Mouse (Mus musculus) fat pad, adult 2 months (tissue): ENCODE results near the gene Cryl1.

ENCODE experiments used
- DNase-seq: peaks from one replicate; pipeline ENCODE4 v3.0.0-alpha.2; 2011; ENCODE audit warnings: low read depth, low spot score; ENCODE audit errors: extremely low read depth

Gene Cryl1

DNA sequence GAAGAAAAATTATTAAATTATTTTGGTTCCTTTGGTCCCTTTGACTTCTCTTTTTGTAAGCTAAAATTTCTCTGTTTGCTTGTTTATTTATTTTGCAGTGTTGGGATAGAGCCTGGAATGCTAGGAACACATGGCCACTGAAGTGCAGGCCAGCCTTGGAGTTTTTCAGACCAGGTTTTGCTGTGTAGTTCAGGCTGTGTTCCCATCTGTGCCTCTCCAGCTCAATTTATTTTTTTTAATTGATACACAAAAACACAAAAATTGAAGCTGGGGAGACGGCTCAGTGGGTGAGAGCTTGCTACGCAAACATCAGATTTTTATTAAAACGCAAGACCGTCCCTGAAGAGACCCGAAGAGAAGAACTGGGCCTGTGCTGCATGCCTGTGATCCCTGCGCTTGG, 71.6 kb downstream of the Cryl1 start:
- DNase-seq, result no peak

DNA sequence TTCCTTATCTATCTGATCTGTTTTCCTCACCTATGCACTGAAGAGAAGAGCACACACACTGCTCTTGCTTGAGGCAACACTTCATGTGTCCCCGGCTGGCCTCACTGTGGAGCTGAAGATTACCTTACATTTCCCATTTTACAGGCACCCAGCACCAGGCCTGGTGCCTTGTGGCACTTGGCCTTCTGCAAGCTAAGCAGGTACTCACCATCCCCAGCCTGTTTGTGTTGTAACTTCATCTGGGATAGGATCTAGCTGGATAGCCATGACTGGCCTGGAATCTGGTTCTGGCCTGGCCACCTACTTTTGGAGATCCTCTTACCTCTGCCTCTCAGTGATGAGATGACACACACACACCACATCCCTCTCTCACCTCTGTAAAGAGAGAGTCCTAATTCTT, 79.5 kb downstream of the Cryl1 start:
- peak; percentile 83 for DNase-seq

DNA sequence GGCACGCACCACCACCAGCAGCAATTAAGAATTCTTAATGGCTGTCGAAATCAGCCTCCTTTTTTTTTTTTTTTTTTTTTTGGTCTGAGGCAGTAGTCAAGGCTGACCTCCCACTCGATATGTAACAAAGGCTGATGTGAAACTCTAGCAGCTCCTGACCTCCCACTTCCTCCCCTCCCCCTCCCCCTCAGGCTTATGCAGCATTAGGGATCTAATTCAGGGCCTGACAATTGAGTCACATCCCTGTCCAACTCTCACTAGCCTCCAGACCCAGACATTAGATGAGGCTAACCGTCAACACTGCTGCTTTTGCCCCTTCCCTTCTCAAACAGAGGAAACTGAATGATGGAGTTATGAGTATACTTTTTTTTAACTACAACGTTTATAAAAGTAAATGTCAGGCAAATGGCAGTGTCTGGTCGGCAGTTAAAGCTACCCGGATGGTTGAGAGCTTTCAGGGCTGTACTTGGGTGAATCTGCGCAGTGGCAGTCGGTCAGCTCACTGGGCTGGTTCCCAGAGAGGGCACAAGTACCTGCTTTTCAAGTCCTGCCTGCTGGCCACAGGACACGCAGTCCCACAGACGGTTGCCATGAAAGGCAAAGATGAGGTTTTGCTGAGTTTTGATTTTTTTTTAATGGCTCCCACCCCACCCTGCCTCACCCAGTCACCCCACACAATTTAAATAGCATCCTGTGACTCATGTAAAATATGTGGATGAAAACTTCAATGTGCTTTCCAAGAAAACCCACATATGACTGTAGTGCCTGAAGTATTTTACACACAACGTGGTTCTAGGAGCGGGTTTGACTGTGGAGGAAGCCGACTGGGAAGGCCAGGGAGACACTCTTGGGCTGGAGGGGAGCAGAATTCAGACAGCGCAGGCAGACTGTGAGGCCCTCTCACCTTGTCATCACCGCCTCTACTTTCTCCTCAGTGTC, 81.4 kb downstream of the Cryl1 start:
- no peak for DNase-seq

DNA sequence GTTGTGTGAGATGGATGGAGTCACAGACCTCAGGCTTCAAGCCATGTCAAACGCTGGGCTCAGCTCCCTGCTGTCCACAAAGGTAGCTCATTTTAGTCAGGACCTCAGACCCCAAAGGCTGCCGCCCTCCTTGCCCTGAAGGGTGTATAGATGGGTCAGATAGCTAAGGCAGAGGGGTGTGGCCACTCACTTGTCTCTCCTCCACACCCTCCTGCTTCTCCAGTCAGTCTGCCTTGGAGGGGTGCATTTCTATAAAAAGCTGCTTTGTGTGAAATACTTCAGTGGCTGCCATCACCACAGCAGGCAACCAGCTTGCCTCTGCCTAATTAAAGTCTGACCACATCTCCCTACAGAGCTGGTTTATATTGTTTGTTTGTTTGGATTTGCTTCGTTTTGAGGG, 82.4 kb downstream of the Cryl1 start:
- DNase-seq, result no peak

DNA sequence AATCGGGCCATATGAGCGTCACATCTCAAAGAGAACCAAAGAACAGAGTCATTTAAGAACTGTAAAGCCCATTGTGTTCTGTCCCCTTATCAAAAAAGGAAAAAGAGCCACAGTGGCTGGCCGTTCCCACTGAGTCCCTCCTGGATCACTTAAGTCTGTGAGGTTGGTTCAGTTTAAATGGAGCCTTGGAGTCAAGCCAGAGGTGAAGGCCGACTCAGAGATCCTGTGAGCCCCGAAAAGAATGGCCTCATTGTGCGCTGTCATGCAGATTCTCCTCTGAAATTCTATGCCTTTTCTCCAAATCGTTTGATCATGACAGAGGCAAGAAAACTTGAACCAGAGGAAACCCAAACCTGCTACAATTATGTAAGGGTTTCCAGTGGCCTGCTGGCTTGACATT, 82.8 kb downstream of the Cryl1 start:
- DNase-seq, result no peak

DNA sequence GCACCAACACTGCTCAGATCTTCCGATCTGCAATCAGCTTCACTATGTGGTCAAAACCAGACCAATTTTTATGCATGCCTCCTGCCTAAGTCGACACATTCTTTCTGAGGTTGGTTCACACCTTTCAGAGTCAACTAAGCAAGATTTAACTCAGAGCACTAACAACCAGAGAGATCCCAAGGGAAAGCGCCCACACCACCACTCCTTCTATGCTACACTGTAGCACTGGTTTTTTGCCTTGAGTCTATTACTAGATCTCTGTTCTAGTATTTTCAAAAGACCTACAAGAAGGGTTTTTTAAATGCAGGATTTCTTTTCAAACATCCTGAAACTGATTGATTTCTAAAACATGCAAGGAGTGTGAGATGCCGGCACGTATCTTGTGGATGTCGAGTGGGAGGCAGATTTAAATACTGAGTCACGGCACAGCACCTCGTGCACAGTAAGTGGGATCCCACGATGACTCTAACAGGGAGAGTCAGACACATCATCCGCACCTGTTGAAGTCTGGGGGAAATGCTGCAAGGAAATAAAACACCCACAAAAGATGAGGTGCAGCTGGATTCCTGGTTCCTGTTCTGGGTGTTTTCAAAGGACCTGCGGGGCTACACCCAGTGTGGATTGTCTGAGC, 96.6 kb downstream of the Cryl1 start:
- no peak for DNase-seq

DNA sequence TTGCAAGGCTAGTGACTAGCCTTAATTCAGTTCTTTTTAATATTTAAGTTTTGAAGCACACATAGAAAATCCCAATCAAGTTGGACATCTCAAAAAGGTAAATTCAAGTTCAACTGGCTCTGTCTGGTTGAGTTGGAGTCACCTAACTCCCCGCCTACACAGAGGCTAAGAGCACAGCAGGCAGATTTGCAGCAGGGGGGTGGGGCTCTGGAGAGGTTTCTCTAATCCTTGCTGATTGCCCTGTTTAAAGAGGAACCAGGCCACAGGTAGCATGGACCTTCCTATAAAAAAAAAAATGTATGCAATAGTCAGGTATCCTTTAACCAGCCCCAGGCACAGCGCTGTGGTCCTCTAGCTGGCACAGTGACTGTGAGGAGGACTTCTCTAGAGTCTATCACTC, 97.8 kb downstream of the Cryl1 start:
- no peak for DNase-seq

DNA sequence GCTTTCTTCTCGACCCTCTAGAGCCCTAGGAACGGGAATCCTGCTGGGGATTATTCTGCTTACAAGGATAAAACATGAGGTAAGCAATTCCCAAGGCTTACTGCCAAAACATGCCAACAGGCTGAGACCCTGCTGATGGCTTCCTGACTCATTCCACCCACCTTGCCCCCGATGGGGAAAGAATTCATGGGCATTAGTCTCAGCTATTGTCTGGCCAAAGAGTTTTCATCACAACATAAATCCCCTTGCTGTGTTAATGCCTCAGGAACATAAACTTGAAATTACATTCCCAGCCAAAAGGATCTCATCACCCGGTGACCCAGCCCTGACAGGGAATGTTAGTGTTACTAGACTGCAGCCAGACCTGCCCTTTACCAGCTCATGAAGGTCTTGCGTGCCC, 100.7 kb downstream of the Cryl1 start:
- DNase-seq, result peak; percentile 83

DNA sequence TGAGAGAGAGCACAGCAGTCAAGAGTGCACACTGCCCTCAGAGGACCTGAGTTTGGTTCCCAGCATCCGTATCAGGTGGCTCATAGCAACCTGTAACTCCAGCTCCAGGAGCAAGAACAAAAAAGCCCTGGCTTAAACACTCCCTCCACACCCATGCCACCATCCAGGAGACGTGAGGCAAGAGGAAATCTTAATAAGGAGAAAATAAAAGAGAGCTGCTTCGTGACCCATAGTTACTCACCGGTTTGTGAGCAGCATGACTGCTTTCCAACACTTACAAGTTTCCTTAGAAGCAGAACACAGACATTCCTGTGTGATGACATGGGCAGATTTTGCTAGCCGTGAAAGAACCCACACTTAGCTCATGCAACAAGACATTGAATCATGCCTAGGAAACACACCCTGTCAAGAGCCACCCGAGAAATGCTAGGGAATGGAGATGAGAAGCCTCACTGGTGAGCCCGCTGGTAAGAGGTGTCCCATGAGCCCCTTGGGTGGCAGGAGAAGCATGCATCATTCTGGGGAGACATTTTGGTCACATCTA, 106.9 kb downstream of the Cryl1 start:
- DNase-seq, result no peak

DNA sequence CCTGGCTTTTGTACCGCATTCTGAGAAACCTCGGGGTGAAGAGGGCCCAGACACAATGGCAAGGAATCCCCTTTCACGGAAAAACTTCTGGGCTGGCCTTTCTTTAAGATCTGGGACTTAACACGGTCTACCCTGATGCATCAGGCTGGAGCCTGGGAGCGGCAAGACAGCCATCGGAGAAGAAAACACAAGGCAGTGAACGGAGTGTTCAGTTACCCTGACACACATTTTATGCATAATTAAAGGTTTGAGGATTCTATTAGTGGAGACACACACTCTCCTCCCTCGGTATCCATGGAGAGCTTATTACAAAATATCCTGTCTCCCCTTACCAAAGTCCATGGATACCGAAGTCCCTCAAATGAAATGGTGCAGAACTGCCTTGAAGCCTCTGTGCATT, 109.2 kb downstream of the Cryl1 start:
- no peak for DNase-seq

DNA sequence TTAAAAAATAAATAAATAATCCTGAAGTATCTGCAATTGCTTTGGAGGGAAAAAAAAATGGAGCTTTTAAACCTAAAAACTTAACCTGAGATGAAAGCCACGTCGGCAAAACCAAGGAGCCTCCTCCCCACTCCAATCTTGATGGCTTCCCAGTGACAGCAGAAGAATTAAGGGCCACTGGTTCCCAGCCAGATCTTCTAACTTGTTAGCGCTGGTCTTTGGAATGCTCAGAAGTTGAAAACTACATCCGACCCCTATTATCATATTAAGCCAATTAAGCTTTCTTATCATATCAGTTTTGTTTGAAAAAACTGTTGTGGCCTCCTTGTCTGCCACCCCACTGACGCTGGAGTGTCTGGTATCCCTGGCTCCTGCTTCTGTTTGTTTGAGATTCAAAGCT, 114.5 kb downstream of the Cryl1 start:
- no peak for DNase-seq

DNA sequence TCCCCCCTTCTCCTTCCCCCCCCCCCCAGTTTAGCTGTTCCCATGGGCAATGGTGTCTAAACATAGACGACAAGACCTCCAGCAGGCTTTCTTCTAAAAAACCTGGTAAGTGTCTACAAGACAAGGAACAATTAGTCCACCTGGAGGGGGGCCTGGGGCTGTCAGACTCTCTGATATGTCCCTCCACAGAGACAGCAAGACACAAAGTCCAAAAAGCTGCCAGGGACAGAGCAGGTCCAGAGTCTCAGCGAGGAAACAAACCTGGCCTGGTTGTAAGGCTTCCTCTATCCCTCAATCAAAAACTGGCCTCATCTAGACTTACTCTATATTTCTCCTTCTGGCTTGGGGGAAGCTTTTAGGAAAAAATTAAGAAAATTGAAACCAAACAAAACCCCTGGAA, 115.7 kb downstream of the Cryl1 start:
- no peak for DNase-seq

DNA sequence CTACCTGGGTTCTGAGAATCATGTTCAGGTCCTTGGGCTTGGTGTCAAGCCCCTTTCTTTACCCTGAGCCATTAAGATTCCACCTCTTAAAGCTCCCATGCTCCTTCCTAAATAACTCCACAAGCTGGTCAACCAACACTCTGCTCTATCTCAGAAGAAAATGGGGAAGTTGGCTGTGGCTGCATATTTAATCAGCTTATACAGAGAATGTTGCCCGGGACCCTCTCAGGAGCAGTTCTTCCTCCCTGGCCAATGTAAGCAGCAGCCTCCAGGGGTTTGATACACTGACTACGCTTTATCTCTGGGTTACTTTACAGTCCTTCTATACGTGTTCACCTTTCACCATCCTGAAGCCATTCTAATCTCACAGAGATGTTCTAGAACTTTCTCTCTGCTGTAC, 117.5 kb downstream of the Cryl1 start:
- no peak for DNase-seq

DNA sequence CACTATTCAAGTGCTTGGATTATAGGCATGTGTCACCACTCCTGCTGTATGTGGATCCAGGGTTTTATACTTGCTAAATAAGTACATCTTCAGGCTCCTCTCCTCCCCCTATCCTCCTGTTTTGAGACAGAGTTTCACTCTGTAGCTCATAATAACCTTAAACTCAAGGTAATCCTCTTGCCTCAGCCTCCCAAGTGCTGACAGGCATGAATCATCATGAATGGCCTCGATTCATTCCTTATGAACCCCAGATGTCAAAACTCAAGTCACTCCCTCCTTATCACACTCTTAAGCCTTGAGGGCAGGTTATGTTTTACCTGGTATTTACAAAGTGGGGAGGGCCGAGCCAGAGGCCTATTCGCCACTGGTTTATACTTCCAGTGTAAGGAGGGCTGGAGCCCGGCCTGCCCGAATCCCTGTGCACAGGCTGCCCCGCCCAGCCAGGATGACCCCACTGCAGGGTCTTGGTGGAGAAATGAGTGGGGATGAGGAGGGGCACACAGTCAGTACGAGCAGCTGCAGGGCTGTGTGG, 121.8 kb downstream of the Cryl1 start:
- DNase-seq, result no peak

DNA sequence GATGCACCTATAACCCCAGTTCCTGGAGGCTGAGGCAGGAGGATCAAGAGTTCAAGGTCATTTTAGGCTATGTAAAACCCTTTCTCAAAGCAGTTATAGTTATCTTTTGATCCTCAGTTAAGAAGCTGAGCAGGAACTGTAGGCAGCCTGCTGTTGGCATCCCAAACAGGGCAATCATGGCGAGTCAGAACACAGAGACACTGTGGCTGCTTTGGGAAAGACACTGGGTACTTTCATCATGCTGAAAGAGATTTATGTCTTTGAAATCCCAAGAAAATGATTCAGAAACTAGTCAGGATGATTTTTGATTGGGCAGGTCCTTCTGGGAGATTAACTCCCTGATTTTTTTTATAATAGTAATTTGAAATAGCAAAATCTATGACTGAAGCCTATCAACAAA, 126.0 kb downstream of the Cryl1 start:
- no peak for DNase-seq

DNA sequence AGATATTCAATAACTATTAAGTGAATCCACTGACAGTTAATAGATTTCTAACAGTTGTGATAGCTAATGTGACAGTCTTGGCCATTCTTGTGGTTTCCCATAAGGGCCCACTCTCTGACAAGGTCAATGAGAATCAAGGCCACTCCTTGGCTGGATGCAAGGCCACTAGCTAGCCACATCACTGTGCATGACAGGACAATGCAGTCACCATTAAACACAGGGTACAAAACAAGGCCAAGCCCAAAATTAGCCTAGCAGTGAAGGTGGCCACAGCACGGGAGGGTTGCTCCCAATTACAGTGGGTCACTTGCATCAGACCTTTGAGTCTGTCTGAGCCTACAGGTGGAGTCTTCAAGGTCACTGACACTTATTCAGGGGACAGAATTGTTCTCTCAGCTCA, 126.5 kb downstream of the Cryl1 start:
- no peak for DNase-seq

DNA sequence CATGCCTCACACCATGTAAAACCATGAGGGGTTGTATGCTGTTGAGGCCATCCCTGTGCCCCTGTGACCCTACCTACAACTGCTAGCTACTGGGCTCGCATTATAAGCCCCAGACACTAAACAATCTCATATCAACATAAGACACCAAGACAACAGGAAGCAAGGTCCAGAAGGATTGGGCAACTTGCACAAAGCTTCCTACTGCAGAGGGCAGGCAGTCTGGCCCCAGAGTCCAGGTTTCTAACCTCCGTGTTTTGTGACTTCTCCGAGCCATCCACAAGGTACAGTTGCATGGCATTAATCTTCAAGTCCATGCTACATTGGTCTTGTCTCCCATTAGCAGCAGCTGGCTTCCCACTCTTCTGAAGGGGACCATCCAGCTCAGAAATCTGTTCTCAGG, 129.4 kb downstream of the Cryl1 start:
- DNase-seq, result no peak

DNA sequence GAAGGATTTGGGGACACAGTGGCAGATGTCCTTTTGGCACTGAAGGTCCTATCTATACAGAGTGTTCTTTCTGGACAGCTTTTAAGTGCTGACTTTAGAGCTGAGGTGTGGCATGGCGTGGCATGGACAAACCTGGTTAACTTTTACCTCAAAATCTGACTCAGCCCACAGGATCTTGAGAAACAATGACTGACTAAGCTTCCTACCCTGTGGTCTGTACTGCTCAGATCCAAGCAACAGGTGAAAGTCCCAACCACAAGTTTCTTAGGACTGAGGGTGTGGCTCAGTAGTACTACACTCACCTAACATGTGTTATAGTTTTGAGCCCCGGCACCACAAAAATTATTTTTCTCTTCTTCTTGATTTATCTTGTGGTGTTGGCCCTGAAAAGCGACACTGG, 130.0 kb downstream of the Cryl1 start:
- no peak for DNase-seq

DNA sequence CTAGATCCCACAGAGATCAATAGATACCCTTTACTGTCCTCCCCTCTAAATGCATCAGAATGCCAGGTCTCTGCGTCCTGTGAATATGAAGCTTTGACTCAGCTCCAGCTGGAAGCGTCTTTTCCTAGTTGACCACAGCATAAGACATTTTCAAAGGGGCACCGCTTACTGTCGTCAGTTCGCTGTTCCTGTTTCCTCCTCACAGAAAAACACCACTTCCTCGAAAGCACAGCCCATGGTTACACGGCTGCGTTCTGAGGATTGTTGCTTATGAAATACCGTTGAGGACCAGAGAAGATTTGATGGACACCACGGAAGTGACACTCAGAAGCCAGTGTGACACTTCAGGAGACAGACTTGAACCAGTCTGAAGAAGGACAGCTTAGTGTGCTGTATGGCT, 134.4 kb downstream of the Cryl1 start:
- DNase-seq, result no peak

DNA sequence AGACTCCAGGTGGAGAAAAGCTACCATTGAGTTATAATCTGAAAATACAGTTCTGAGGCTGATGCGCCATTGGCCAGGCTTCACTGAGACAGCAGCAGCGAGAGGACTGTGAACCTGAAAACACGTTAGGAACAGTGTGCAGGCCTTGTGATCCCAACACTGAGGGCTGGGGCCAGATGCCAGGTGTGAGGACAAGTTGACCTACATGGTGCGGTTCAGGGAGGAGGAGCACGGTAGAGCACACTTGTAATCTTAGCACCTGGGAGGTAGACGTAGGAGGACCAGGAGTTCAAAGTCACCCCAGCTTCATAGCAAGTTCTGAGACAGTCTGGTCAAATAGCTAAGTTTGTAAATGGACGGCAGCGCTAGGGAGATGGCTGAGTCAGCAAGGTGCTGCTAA, 139.0 kb downstream of the Cryl1 start:
- no peak for DNase-seq

DNA sequence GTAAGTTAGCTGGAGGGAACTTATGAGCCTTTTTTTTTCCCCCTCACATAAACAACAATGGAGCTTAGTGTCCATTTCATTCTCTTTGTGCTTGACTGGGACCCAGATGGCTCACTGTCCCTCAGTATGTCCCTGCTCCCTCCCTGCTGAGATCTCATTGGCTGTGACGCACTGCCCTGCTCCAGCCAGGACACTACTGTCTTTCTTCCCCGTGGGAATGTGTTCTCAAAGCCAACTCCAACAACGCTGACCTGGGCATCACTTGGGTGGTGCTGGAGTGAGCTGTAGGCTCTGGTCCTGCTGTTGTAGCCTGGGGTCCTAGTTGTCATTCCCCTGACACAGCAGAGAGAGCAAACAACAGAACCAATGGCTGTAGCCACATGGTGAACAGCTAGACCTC, 149.7 kb downstream of the Cryl1 start:
- DNase-seq, result no peak

DNA sequence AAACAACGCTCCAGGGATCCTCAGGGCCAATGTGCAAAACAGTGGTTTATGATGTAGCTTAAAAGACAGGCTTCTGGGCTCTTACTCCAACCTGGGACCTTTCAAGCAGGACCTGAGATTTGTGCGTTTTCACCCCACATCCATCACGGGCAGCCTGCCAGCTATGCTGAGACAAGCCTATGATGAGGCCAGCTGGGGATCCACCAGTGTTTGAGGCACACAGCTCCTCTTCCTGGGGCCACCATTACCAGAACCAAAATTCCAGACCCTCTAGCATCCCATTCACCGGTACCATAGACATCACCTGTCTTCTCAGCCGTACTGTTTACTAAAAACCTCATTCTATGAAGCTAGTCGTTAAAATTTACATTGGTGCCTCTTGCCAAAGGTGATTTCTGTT, 151.8 kb downstream of the Cryl1 start:
- DNase-seq, result no peak
